Mouse (Mus musculus) liver, postnatal 0 days (tissue): ENCODE measurements around the gene H6pd. TPM values are rescaled to one million over a fixed set of nuclear protein-coding genes. Genes with fewer than 3 reads are reported as not detected.

Experiments
- ATAC-seq: fragments of 200-750 bp; cut with Nextera tagmentation; 2 replicates; pipeline ENCODE4 v1.8.0; 2017; ENCODE audit warnings: mild to moderate bottlenecking, moderate library complexity
- DNase-seq: peaks from one replicate; pipeline ENCODE4 v3.0.0-alpha.2; 2016
- H3K27ac ChIP-seq: fragments of 300-500 bp; sonication (generic); 2 replicates; pipeline ENCODE4 v1.5.1; 2014; ENCODE audit warnings: antibody characterized with exemption, moderate library complexity, mild to moderate bottlenecking, low read depth
- H3K27me3 ChIP-seq: fragments of 300-500 bp; sonication (generic); 2 replicates; pipeline ENCODE4 v1.6.1; 2014; ENCODE audit warnings: low read length, control low read depth, mixed read lengths; ENCODE audit not compliant: insufficient read depth
- H3K36me3 ChIP-seq: fragments of 300-500 bp; sonication (generic); replicated peaks from 2 replicates; pipeline ENCODE4 v1.6.1; 2014; ENCODE audit warnings: mild to moderate bottlenecking, control low read depth, low read length, moderate library complexity, mixed read lengths; ENCODE audit not compliant: insufficient read depth
- H3K4me1 ChIP-seq: fragments of 300-500 bp; sonication (generic); 2 replicates; pipeline ENCODE4 v1.6.1; 2014; ENCODE audit warnings: antibody characterized with exemption, mild to moderate bottlenecking, control low read depth; ENCODE audit not compliant: insufficient read depth
- H3K4me2 ChIP-seq: fragments of 300-500 bp; sonication (generic); 2 replicates; pipeline ENCODE4 v1.6.1; 2014; ENCODE audit warnings: low read depth, mild to moderate bottlenecking, low read length, moderate library complexity, mixed read lengths
- H3K4me3 ChIP-seq: fragments of 300-500 bp; sonication (generic); 2 replicates; pipeline ENCODE4 v1.5.1; 2014; ENCODE audit warnings: low read depth, low read length
- H3K9ac ChIP-seq: fragments of 300-500 bp; sonication (generic); replicated peaks from 2 replicates; pipeline ENCODE4 v1.6.1; 2014; ENCODE audit warnings: mild to moderate bottlenecking, moderate library complexity
- H3K9me3 ChIP-seq: fragments of 300-500 bp; sonication (generic); 2 replicates; pipeline ENCODE4 v1.6.1; 2016; ENCODE audit warnings: mild to moderate bottlenecking, control low read depth, low read length, mixed read lengths
- CTCF ChIP-seq: sonication (generic); IDR thresholded peaks from 2 replicates; pipeline ENCODE4 v1.5.1; 2016; ENCODE audit warnings: antibody characterized with exemption, low read depth
- EP300 ChIP-seq: IDR thresholded peaks from 2 replicates; pipeline ENCODE4 v1.6.1; 2016; ENCODE audit warnings: antibody characterized with exemption, low read depth, mild to moderate bottlenecking
- WGBS: fragments of 180-500 bp; shearing (Covaris S2); extraction: QIAGEN DNeasy Blood & Tissue Kit; methylation state at CpG from one replicate; pipeline ENCODE4 v1.1.7; 2014; ENCODE audit not compliant: insufficient replicate concordance; 5-methylcytosine and 5-hydroxymethylcytosine counted together
- polyA plus RNA-seq: library from polyadenylated mRNA; unstranded; fragments of >200 nt; fragmentation: Nextera tagmentation; extraction: Ambion mirVana; gene quantifications from 2 replicates; pipeline ENCODE4 v1.2.1, GENCODE M21; 2015

H6pd gene
- polyA plus RNA-seq, 1 experiment from 2014 or later: 36.5 TPM

DNA sequence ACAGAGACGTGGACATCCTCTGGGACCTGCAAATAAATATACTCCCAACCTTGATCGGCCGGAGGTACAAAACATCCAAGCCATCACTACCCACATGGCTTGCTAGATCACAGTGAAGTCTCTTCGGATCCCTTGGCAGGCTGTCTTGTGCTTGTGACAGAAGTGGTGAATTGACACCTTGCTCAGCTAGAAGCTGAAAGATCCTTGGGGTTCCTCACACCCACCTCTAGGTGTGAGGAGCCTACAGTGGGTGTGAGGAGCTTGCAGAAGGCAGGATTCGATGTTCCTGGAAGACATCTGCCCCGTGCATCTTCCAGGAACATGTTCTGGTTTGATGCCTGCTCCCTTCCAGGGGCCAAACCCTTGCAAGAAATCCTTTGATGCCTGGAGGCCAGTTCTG is 31.6 kb downstream of the H6pd start:
- ATAC-seq (no peak), DNase-seq (no peak)
- TF ChIP-seq EP300 (no peak), CTCF (no peak)
- peaks cover 13% of the 10 kb centered on the region; the same call in 1 of the 2 replicates for H3K4me1 ChIP-seq
- no peak overlapping the region for H3K9ac ChIP-seq
- no peak overlapping the region for H3K27ac ChIP-seq
- no peaks in the 10 kb centered on the region for H3K27me3 ChIP-seq
- H3K4me2 ChIP-seq: no peak overlapping the region
- H3K9me3 ChIP-seq: no peaks in the 10 kb centered on the region
- no peak overlapping the region for H3K4me3 ChIP-seq
- 61% methylated on average over 6 of the region's 6 CpGs for WGBS
- H3K36me3 ChIP-seq: peaks cover 21% of the 10 kb centered on the region

- TF ChIP-seq CTCF (no peak), EP300 (no peak)
- H3K4me2 ChIP-seq: no peak overlapping the region
- H3K36me3 ChIP-seq: peaks cover 7% of the 10 kb centered on the region
- DNase-seq (no peak), ATAC-seq (no peak)
- H3K4me1 ChIP-seq: peaks cover 13% of the 10 kb centered on the region; the same call in 1 of the 2 replicates
- no peaks in the 10 kb centered on the region for H3K9me3 ChIP-seq
- WGBS: 59% methylated on average over 5 of the region's 5 CpGs
- H3K9ac ChIP-seq: no peak overlapping the region
- H3K27me3 ChIP-seq: no peaks in the 10 kb centered on the region
- no peak overlapping the region for H3K4me3 ChIP-seq
- peak overlapping the region; percentile 67 for H3K27ac ChIP-seq
Observed at GRCm38 (mm10) chr4:149975730-149976254, 33.0 kb downstream of the H6pd start.

DNA sequence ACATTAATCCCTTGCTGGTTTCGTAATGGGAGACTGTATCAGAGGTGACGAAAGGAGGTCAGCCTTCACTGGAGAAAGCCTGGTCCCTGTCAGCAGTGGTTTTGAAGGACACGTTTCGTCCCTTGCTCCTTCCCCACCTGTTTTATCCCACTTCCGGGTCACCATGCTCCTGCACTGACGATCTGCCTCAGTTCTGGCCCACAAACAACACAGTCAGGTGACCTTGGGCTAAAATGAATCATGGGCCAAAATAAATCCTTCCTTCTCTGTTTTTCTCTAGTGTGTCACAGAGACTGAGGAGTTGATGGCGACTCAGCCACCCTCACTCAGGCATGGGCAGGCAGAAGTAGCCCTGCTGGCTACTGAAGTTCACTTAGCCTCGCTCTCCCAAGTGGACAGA is 33.5 kb downstream of the H6pd start:
- H3K9ac ChIP-seq: no peak overlapping the region

GRCm38 (mm10) chr4:149971393-149971792 is 37.4 kb downstream of the H6pd start:
- Histone ChIP-seq H3K9ac (no peak overlapping the region), H3K4me3 (no peak overlapping the region), H3K27ac (no peak overlapping the region), H3K4me2 (no peak overlapping the region), H3K27me3 (no peaks in the 10 kb centered on the region), H3K4me1 (peaks cover 7% of the 10 kb centered on the region; the same call in 1 of the 2 replicates), H3K36me3 (no peaks in the 10 kb centered on the region), H3K9me3 (no peaks in the 10 kb centered on the region)
- WGBS: 49% methylated on average over 9 of the region's 9 CpGs
- TF ChIP-seq CTCF: no peak
- TF ChIP-seq EP300: no peak
- DNase-seq (no peak), ATAC-seq (no peak)

More for the DNA sequence above, 33.5 kb downstream of the H6pd start:
- H3K27ac ChIP-seq: peak overlapping the region; percentile 67
- ATAC-seq (peak; percentile 26), DNase-seq (no peak)
- H3K4me1 ChIP-seq: peaks cover 13% of the 10 kb centered on the region; the same call in 1 of the 2 replicates
- H3K27me3 ChIP-seq: no peaks in the 10 kb centered on the region
- H3K4me2 ChIP-seq: no peak overlapping the region
- no peaks in the 10 kb centered on the region for H3K9me3 ChIP-seq
- 56% methylated on average over 8 of the region's 8 CpGs for WGBS
- no peak overlapping the region for H3K4me3 ChIP-seq
- H3K36me3 ChIP-seq: peaks cover 5% of the 10 kb centered on the region
- TF ChIP-seq EP300 (no peak), CTCF (no peak)

- no peak overlapping the region for H3K9ac ChIP-seq
- 39% methylated on average over 6 of the region's 6 CpGs for WGBS
- H3K4me1 ChIP-seq: peaks cover 9% of the 10 kb centered on the region; the same call in 1 of the 2 replicates
- no peak overlapping the region for H3K4me3 ChIP-seq
- no peaks in the 10 kb centered on the region for H3K27me3 ChIP-seq
- TF ChIP-seq CTCF: no peak
- no peak for TF ChIP-seq EP300
- H3K4me2 ChIP-seq: no peak overlapping the region
- DNase-seq (no peak), ATAC-seq (no peak)
- H3K27ac ChIP-seq: no peak overlapping the region
- no peaks in the 10 kb centered on the region for H3K36me3 ChIP-seq
- no peaks in the 10 kb centered on the region for H3K9me3 ChIP-seq
Observed at GRCm38 (mm10) chr4:149968526-149968925, 40.3 kb downstream of the H6pd start.

GRCm38 (mm10) chr4:149966963-149967362 is 41.9 kb downstream of the H6pd start:
- no peak overlapping the region for H3K9ac ChIP-seq
- ATAC-seq: no peak
- H3K9me3 ChIP-seq: no peaks in the 10 kb centered on the region
- no peak overlapping the region for H3K4me3 ChIP-seq
- H3K4me2 ChIP-seq: no peak overlapping the region
- H3K4me1 ChIP-seq: peaks cover 9% of the 10 kb centered on the region; the same call in 1 of the 2 replicates
- DNase-seq: no peak
- no peaks in the 10 kb centered on the region for H3K36me3 ChIP-seq
- 79% methylated on average over 9 of the region's 9 CpGs for WGBS
- no peaks in the 10 kb centered on the region for H3K27me3 ChIP-seq
- TF ChIP-seq CTCF (no peak), EP300 (no peak)
- no peak overlapping the region for H3K27ac ChIP-seq

- no peak for DNase-seq
- H3K27me3 ChIP-seq: no peaks in the 10 kb centered on the region
- no peak overlapping the region for H3K9ac ChIP-seq
- no peak overlapping the region for H3K4me2 ChIP-seq
- peaks cover 9% of the 10 kb centered on the region; the same call in 1 of the 2 replicates for H3K4me1 ChIP-seq
- H3K36me3 ChIP-seq: no peaks in the 10 kb centered on the region
- TF ChIP-seq CTCF (no peak), EP300 (no peak)
- 0 out of 2 replicates have a peak, but pooled peaks have one; percentile 7 for ATAC-seq
- no peak overlapping the region for H3K27ac ChIP-seq
- no peaks in the 10 kb centered on the region for H3K9me3 ChIP-seq
- H3K4me3 ChIP-seq: no peak overlapping the region
- WGBS: 70% methylated on average over 5 of the region's 5 CpGs
Observed at GRCm38 (mm10) chr4:149966252-149966651, 42.6 kb downstream of the H6pd start.
